Mouse (Mus musculus) urinary bladder, postnatal 4 days (tissue): ENCODE measurements around the gene Smad1.

Experiments used
- DNase-seq, 2 experiments: peaks; one replicate each; pipeline ENCODE4 v3.0.0; 2021 to 2022; ENCODE audit warnings: low spot score in 2 of 2

The Smad1 gene

DNA sequence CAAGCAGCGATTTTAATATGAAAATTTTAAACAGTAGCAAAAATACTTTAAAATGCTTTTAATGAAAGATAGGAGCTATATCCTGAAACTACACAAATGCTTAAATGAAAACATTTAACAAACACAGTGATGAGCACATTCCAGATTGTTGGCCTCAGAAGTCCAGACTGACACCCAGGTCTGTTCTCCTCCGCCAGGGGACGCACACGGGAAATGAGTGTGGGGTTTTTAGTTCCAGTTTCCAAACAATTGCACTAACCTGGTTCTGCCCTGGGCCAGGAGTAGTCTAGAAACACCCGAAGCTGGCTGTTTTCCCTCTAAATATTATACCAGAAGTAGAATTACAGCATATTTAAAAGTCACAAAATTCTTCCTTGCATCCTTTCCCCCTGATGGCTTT, 99.6 kb downstream of the Smad1 start:
- no peak for DNase-seq

DNA sequence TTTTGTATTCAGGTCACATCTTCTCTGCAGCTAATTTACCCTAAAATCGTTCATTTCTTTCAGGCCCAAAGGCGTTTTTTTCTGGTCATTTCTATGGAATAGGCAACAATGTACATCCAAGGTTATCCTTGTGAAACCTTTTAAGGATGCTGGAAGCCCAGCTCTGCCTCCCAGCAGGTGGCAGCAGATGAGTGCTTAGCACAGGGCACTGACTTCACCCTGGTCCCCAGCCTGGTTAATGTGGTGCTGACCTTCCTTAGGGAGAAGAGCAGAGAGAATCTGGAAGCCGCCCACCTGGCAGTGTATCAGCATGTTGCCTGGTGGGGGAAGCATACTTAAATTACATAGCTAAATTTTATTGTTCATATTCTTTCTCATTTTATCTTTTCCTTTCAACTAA, 101.6 kb downstream of the Smad1 start:
- DNase-seq = peak; percentile 58 to 74

DNA sequence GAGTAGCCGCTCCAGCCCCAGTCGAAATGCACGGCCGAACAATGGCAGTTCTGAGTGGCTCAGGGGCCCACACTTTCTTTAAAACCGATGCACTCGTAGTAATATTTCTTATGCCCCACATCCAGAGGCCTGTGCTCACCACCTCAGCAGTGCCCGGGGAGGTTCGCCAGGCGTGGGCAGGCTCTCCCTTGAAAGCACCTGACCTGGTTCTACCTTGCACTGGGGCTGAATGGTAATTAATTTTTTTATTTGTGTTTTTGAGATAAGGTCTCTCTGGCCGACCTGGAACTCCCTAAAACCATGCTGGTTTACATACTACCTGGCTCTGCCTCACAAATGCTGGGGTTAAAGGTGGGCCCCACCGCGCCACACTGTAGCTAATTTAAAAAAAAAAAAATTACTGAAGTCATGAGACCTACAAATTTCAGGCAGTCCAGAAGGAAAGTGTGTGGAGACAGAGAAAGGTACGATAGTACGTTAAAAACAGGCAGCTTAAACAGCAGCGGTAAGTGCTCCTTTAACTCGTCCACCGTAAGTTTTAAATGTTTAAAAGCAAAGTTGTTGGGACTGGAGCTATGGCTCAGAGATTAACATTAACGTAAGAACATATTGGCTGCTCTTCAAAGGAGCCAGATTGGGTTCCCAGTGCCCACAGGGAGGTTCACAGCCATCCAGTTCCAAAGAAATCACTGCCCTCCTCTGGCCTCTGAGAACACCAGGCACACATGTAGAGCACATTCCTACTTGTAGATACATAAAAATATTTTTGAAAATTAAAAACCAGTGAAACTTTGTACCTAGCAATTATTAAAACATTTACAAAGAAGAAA, 103.8 kb downstream of the Smad1 start:
- no peak for DNase-seq

DNA sequence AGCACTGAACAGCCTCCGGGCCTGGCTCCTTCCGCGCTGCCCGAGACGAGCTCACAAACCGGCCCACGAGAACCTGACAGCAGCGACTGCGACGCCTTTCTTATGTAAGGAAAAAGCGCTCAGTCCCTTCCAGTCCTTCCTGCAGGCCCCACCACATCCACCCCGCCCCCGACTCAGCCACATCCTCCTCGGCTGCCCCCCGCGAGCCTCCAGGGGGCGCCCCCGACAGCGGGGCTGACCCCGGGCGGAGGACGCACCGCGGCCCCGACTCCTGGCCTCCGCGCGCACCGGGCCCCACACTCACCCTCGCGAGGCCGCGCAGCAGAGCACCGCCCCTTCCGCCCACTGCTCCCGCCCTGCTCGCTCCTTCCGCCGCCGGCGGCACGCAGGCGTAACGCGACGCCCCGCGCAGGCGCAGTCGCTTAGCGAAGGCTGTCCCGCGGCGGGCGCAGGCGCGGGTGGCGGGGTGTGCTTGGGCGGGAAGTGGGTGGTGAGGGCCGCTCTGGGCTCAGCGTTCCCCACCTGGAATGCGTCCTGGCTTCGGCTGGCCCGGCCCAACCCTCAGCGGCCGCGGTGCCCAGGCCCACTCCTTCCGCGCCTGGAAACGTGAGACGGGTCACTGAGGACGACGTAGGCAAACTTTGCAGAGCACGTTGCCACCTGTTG, 104.6 kb downstream of the Smad1 start, which contains the start of gene Mmaa:
Gene Mmaa (minus strand): TSS at position 328 of the 666 bp plus-strand sequence.
- DNase-seq = peak; percentile 98 to 99

DNA sequence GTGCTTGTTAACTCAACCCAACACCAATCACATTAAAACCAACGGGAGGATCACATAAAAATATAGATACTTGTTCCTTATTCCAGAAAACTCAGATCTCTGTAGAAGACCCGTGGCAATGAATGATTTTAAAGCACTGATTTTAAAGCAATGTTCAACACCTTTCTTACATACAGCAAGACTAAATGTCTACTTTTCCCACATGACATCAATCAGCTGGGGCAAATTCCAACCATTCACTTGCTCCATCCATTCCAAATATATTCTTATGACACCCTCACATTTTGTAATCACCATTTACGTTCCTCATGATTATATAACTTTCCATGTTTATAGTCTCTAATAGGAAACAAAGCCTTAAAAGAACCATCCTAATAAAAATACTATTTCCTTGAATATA, 105.5 kb downstream of the Smad1 start:
- DNase-seq = no peak

DNA sequence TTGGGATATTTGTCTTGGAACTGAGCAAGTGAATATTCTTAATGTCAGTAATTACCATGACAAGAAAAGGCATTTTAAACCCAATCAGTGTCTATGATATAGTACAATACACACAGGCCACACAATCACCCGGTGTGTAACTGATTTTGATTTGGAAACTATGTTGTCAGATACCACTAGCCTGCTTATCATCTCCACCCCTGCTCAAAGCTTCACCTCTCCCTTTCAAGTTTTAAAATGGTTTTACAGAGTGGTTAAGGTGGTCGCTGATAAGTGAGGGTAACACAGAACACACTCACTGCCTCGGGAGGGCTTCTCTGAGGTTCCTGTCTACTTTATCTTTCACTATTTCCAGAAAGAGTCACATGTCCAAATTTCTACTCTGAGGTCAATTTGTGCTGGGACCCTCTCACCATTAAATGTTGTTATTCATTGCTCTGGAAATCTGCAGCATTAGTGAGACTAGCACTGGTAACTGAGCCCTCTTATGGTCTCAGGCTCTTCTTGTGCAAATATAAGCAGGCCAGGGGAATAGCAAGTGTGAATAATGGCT, 106.5 kb downstream of the Smad1 start:
- DNase-seq = no peak

DNA sequence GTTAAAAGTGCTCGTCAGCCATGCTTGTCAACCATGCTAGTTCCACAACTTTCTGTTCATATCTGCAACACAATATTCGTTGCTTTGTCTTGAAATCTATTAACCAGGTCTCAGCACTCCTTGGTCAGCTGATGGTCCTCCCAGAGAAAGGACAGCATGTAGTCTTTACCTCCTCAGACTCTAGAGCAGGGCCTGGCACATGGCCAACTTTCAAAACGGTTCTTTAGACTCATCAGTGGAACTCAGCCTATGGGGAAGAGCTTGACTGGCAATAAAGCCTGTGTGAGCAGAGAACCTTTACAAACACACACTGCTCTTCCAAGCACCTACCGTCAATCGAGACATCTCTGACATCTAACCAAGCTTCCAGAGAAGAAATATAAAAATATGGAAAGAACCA, 109.7 kb downstream of the Smad1 start:
- no peak for DNase-seq

DNA sequence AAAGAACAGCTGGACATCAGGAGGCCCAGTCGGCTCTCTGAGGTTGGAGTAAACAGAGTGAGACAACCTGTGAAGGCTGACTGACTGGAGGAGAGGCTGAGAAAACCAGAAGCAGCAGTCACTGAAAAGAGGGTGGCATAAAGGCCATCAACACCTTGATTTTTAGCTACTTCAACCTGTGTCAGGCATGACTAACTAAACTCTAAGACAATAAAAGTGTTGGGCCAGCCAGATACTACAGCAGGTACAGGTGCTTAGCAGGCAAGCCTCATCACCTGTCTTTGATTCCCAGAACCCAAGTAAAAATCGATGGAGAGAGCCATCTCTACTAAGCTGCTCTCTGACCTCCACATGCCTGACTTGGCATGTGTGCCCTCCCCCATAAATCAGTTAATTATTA, 110.6 kb downstream of the Smad1 start:
- no peak for DNase-seq
